Mouse (Mus musculus) CD8-positive naive resting alpha-beta T cell, adult 57 days (primary cell): Measurements from ENCODE around the gene Iapp. TPM values are rescaled to one million over a fixed set of nuclear protein-coding genes. Genes with fewer than 3 reads are reported as not detected.

Source experiments
- total RNA-seq: library from RNA; stranded (reverse); gene quantifications from one replicate; pipeline ENCODE4 v1.2.4, GENCODE M21; 2023

Gene Iapp
- not detected for total RNA-seq

GRCm38 (mm10) chr6:142298098-142298497 lies at the start of gene Iapp:
Gene Iapp, plus strand, starts transcription at chr6:142298423.

GRCm38 (mm10) chr6:142322881-142323280 lies 24.7 kb downstream of the Iapp start, which contains the start of gene Slco1a5:
Gene Slco1a5, minus strand, starts transcription at chr6:142322981.

GRCm38 (mm10) chr6:142345440-142346038 lies 47.3 kb downstream of the Iapp start, which contains the start of gene Pyroxd1:
Gene Pyroxd1, plus strand, starts transcription at chr6:142345654.

Other genes starting within 250 kb of the Iapp start
- gene Slco1a6, start 89.9 kb upstream of the Iapp start, total RNA-seq = not detected
- not detected for gene Slco1a5, start 24.6 kb downstream of the Iapp start, total RNA-seq
- 20.8 TPM for gene Pyroxd1, start 47.2 kb downstream of the Iapp start, total RNA-seq
- gene Recql, start 88.7 kb downstream of the Iapp start, total RNA-seq = 27.3 TPM
- 21.9 TPM for gene Golt1b, start 88.8 kb downstream of the Iapp start, total RNA-seq
- 0.95 TPM for gene Spx, start 115.0 kb downstream of the Iapp start, total RNA-seq
- gene Gys2, start 174.7 kb downstream of the Iapp start, total RNA-seq = not detected
- gene Ldhb, start 209.5 kb downstream of the Iapp start, total RNA-seq = 20.5 TPM